In genomic region chr15:99055511-99055961, GRCm38 (mm10) we compare ENCODE assay signal across 9 mouse cellular contexts. TPM values are rescaled to one million over a fixed set of nuclear protein-coding genes. Genes with fewer than 3 reads are reported as not detected.
DNase-seq lines count a peak whose midpoint lies in the region; ATAC-seq and TF ChIP-seq lines count a peak whose summit lies in the region.
"Had no signal": no experiment of that assay in that cellular context is flagged by ENCODE, and none has a peak within 500 bp of the region (broad histone marks: within the 10 kb centered on the region; RNA-seq: fewer than 3 reads in every experiment).

No protein-coding gene starts in this region.

- TF ChIP-seq POLR2A in cerebellum, adult 2 months (IDR thresholded peaks at IDR 0.05; ENCODE audit: borderline replicate concordance, insufficient read depth, low read length): no peak
- no peak for TF ChIP-seq POLR2A in testis, adult 2 months (IDR thresholded peaks at IDR 0.05; ENCODE audit: control insufficient read depth, low read depth, low read length)

- H3K27ac ChIP-seq in cerebellum, adult 2 months (ENCODE audit: insufficient read depth, low read length): no peak overlapping the region
- H3K27ac ChIP-seq in testis, adult 2 months (ENCODE audit: control insufficient read depth, insufficient read depth, low read depth, low read length): no peak overlapping the region
- no peak overlapping the region for H3K27ac ChIP-seq in liver, embryonic 12.5 days

- TF ChIP-seq CTCF in cerebellum, adult 2 months (IDR thresholded peaks at IDR 0.05; ENCODE audit: borderline replicate concordance, insufficient read depth, low read depth, low read length): no peak
- no peak for TF ChIP-seq CTCF in testis, adult 2 months (IDR thresholded peaks at IDR 0.05; ENCODE audit: control insufficient read depth, insufficient read depth, insufficient replicate concordance, low read depth, low read length)

- no peaks in the 10 kb centered on the region; the same call in 1 of the 2 replicates for H3K27me3 ChIP-seq in cerebellum, adult 2 months (ENCODE audit: control insufficient read depth, insufficient read depth, low read length)
- no peaks in the 10 kb centered on the region; the same call in none of the 2 replicates for H3K27me3 ChIP-seq in testis, adult 2 months (ENCODE audit: control insufficient read depth, insufficient read depth, low read length)
- peaks cover 99% of the 10 kb centered on the region for H3K27me3 ChIP-seq in liver, embryonic 12.5 days (replicated peaks)

- peak overlapping the region; percentile 25 for H3K4me3 ChIP-seq in cerebellum, adult 2 months (replicated peaks; ENCODE audit: insufficient read depth, low read depth, low read length)
- peak overlapping the region; percentile 46 for H3K4me3 ChIP-seq in testis, adult 2 months (ENCODE audit: control insufficient read depth, low read depth, low read length)
- peak overlapping the region; percentile 38 for H3K4me3 ChIP-seq in liver, embryonic 12.5 days

- peak; percentile 34 to 42 for DNase-seq in cerebellum, adult 2 months
- DNase-seq in cerebellum, postnatal 4 days (ENCODE audit: low spot score in 2 of 2): no peak
- no peak for DNase-seq in testis, postnatal 14 days (ENCODE audit: low spot score)
- peak; percentile 41 for DNase-seq in heart, postnatal 4 days
- peak; percentile 63 for DNase-seq in right cerebral cortex, postnatal 4 days
- DNase-seq in layer of hippocampus, adult 9-10 months (ENCODE audit: low spot score): no peak

- H3K36me3 ChIP-seq in testis, adult 2 months (ENCODE audit: control insufficient read depth, insufficient read depth, low read length): no peaks in the 10 kb centered on the region
- no peaks in the 10 kb centered on the region for H3K36me3 ChIP-seq in liver, embryonic 12.5 days

- under 1% methylated on average over 37 of the region's 37 CpGs for WGBS in cerebellum, adult 2 months
- 1% methylated on average over 37 of the region's 37 CpGs for WGBS in liver, embryonic 12.5 days (ENCODE audit: insufficient replicate concordance)

- peak overlapping the region; percentile 54 for H3K4me2 ChIP-seq in liver, embryonic 12.5 days

- no peaks in the 10 kb centered on the region; the same call in 1 of the 2 replicates for H3K4me1 ChIP-seq in cerebellum, adult 2 months (ENCODE audit: control insufficient read depth, insufficient read depth, low read length)
- H3K4me1 ChIP-seq in testis, adult 2 months (ENCODE audit: control insufficient read depth, insufficient read depth, low read length): peaks cover 18% of the 10 kb centered on the region
- peaks cover 19% of the 10 kb centered on the region for H3K4me1 ChIP-seq in liver, embryonic 12.5 days

- no peak overlapping the region for H3K9ac ChIP-seq in liver, embryonic 12.5 days

- no peaks in the 10 kb centered on the region for H3K9me3 ChIP-seq in liver, embryonic 12.5 days (replicated peaks)

- ATAC-seq in liver, embryonic 12.5 days: peak; percentile 42

RNA-seq across cellular contexts. Expression of gene Prph, which starts 0.6 kb away (rescaled TPM):
- 25.7 and 37.7 TPM in 2 replicates for polyA plus RNA-seq in cerebellum, adult 2 months (2012; rRNA removed)
- 0.14 and 0.36 TPM in 2 replicates for polyA plus RNA-seq in testis, adult 2 months (2012; rRNA removed)
- total RNA-seq in heart, postnatal 4 days (2021): 1 to 10 TPM in 1 of 2 experiments, under 1 TPM in 1; 0.60 to 1.3 TPM
- polyA plus RNA-seq in liver, embryonic 12.5 days (2016; fragmentation: Nextera tagmentation; extraction: Ambion mirVana): 0.35 and 0.89 TPM in 2 replicates

RNA-seq across cellular contexts. Expression of gene Troap, which starts 18.8 kb away (rescaled TPM):
- polyA plus RNA-seq in cerebellum, adult 2 months (2012; rRNA removed): 0.07 and 0.22 TPM in 2 replicates
- polyA plus RNA-seq in testis, adult 2 months (2012; rRNA removed): 15.2 and 17.5 TPM in 2 replicates
- total RNA-seq in heart, postnatal 4 days (2021): 10 to 100 TPM; 17.8 to 18.7 TPM
- polyA plus RNA-seq in liver, embryonic 12.5 days (2016; fragmentation: Nextera tagmentation; extraction: Ambion mirVana): 22.1 and 23.6 TPM in 2 replicates

RNA-seq across cellular contexts. Expression of gene Tuba1c, which starts 25.8 kb away (rescaled TPM):
- polyA plus RNA-seq in cerebellum, adult 2 months (2012; rRNA removed): 6.4 and 9.0 TPM in 2 replicates
- 223 and 227 TPM in 2 replicates for polyA plus RNA-seq in testis, adult 2 months (2012; rRNA removed)
- total RNA-seq in heart, postnatal 4 days (2021): 100 to 1,000 TPM; 200 to 203 TPM
- 242 and 244 TPM in 2 replicates for polyA plus RNA-seq in liver, embryonic 12.5 days (2016; fragmentation: Nextera tagmentation; extraction: Ambion mirVana)

RNA-seq across cellular contexts. Expression of gene C1ql4, which starts 32.1 kb away (rescaled TPM):
- 1.3 and 1.6 TPM in 2 replicates for polyA plus RNA-seq in cerebellum, adult 2 months (2012; rRNA removed)
- polyA plus RNA-seq in testis, adult 2 months (2012; rRNA removed): 0.72 and 1.0 TPM in 2 replicates
- total RNA-seq in heart, postnatal 4 days (2021): under 1 TPM in 1 of 2 experiments, not detected in 1; 0.19 TPM
- polyA plus RNA-seq in liver, embryonic 12.5 days (2016; fragmentation: Nextera tagmentation; extraction: Ambion mirVana): 0.13 TPM in 1 of 2 replicates, not detected in the other
- total RNA-seq: CH12.LX had no signal

RNA-seq across cellular contexts. Expression of gene Dnajc22, which starts 37.4 kb away (rescaled TPM):
- 0.13 TPM in 1 of 2 replicates, not detected in the other for polyA plus RNA-seq in cerebellum, adult 2 months (2012; rRNA removed)
- polyA plus RNA-seq in testis, adult 2 months (2012; rRNA removed): 4.1 TPM in 2 replicates
- 1 to 10 TPM in 1 of 2 experiments, under 1 TPM in 1; 0.79 to 1.2 TPM for total RNA-seq in heart, postnatal 4 days (2021)
- 14.4 and 16.9 TPM in 2 replicates for polyA plus RNA-seq in liver, embryonic 12.5 days (2016; fragmentation: Nextera tagmentation; extraction: Ambion mirVana)

Comparison
In these comparisons a context has a peak if more than half of its experiments do, and no peak if none do; other contexts are left out.
1. DNase-seq: peak in cerebellum, adult 2 months (2 of 2), heart, postnatal 4 days (single experiment) and right cerebral cortex, postnatal 4 days (single experiment); none in cerebellum, postnatal 4 days (0 of 2), testis, postnatal 14 days (single experiment) and layer of hippocampus, adult 9-10 months (single experiment).
2. RNA of gene Prph, which starts 0.6 kb away (polyA plus RNA-seq): 25.7 to 37.7 TPM in cerebellum, adult 2 months; 0.35 to 0.89 TPM in liver, embryonic 12.5 days and 0.14 to 0.36 TPM in testis, adult 2 months; every median in the first group is over 10 times any median in the second.
3. RNA of gene Troap, which starts 18.8 kb away (polyA plus RNA-seq): 22.1 to 23.6 TPM in liver, embryonic 12.5 days and 15.2 to 17.5 TPM in testis, adult 2 months; 0.07 to 0.22 TPM in cerebellum, adult 2 months; every median in the first group is over 10 times any median in the second.
4. RNA of gene Tuba1c, which starts 25.8 kb away (polyA plus RNA-seq): 242 to 244 TPM in liver, embryonic 12.5 days and 223 to 227 TPM in testis, adult 2 months; 6.4 to 9.0 TPM in cerebellum, adult 2 months; every median in the first group is over 10 times any median in the second.
5. Peak in every context shown above with its lines, with median percentiles within 50 percentile points of each other: H3K4me3 ChIP-seq.